9 mouse cellular contexts compared by ENCODE assay signal in genomic region chr15:89556401-89557178, GRCm38 (mm10). TPM values are rescaled to one million over a fixed set of nuclear protein-coding genes. Genes with fewer than 3 reads are reported as not detected.
DNase-seq lines count a peak whose midpoint lies in the region; ATAC-seq and TF ChIP-seq lines count a peak whose summit lies in the region.
"Had no signal": no experiment of that assay in that cellular context is flagged by ENCODE, and none has a peak within 500 bp of the region (broad histone marks: within the 10 kb centered on the region; RNA-seq: fewer than 3 reads in every experiment).

No protein-coding gene starts in this region.

- H3K27ac ChIP-seq in intestine, postnatal 0 days (ENCODE audit: low read depth, low read length): no peak overlapping the region
- H3K27ac ChIP-seq in stomach, postnatal 0 days (replicated peaks): no peak overlapping the region
- no peak overlapping the region for H3K27ac ChIP-seq in thymus, adult 2 months (ENCODE audit: control insufficient read depth, insufficient read depth, low read length)

- H3K4me3 ChIP-seq in megakaryocyte, embryonic 14.5 days (replicated peaks): peak overlapping the region; percentile 64
- H3K4me3 ChIP-seq in intestine, postnatal 0 days (ENCODE audit: low read depth, low read length): no peak overlapping the region
- no peak overlapping the region for H3K4me3 ChIP-seq in stomach, postnatal 0 days (ENCODE audit: low read depth, low read length)
- no peak overlapping the region for H3K4me3 ChIP-seq in thymus, adult 2 months (ENCODE audit: control insufficient read depth, insufficient read depth, low read length)
- H3K4me3 ChIP-seq: myocyte had no signal

- H3K4me2 ChIP-seq in intestine, postnatal 0 days (replicated peaks; ENCODE audit: low read depth): peak overlapping the region; percentile 27; the same call in 1 of the 2 replicates
- peak overlapping the region; percentile 43 for H3K4me2 ChIP-seq in stomach, postnatal 0 days (replicated peaks; ENCODE audit: low read depth)

- TF ChIP-seq EP300 in stomach, postnatal 0 days (optimal IDR thresholded peaks at IDR 0.05): no peak

- WGBS in intestine, postnatal 0 days: 38% methylated on average over 23 of the region's 23 CpGs
- 46% methylated on average over 23 of the region's 23 CpGs for WGBS in stomach, postnatal 0 days
- WGBS in thymus, adult 2 months: 92% methylated on average over 23 of the region's 23 CpGs

- no peaks in the 10 kb centered on the region for H3K9me3 ChIP-seq in megakaryocyte, embryonic 14.5 days
- no peaks in the 10 kb centered on the region for H3K9me3 ChIP-seq in intestine, postnatal 0 days (ENCODE audit: control insufficient read depth)
- no peaks in the 10 kb centered on the region for H3K9me3 ChIP-seq in stomach, postnatal 0 days (ENCODE audit: control insufficient read depth, low read length)

- no peaks in the 10 kb centered on the region for H3K27me3 ChIP-seq in megakaryocyte, embryonic 14.5 days (replicated peaks)
- peaks cover 21% of the 10 kb centered on the region for H3K27me3 ChIP-seq in intestine, postnatal 0 days (replicated peaks; ENCODE audit: control insufficient read depth, insufficient read depth, low read length)
- no peaks in the 10 kb centered on the region for H3K27me3 ChIP-seq in stomach, postnatal 0 days (ENCODE audit: control insufficient read depth, insufficient read depth, low read length)
- H3K27me3 ChIP-seq in thymus, adult 2 months (ENCODE audit: control insufficient read depth, insufficient read depth, low read length): no peaks in the 10 kb centered on the region

- no peak for ATAC-seq in megakaryocyte, adult 5-6 weeks (ENCODE audit: poor library complexity, severe bottlenecking)
- no peak for ATAC-seq in intestine, postnatal 0 days
- ATAC-seq in stomach, postnatal 0 days (ENCODE audit: low FRiP score, low TSS enrichment): peak; percentile 15; the same call in 1 of the 2 replicates
- ATAC-seq in erythroblast, adult 5-6 weeks (replicated peaks; ENCODE audit: low FRiP score, poor library complexity, severe bottlenecking): no peak

- TF ChIP-seq POLR2A in thymus, adult 2 months (IDR thresholded peaks at IDR 0.05; ENCODE audit: control insufficient read depth, extremely low read depth, insufficient read depth, low read length, poor library complexity): no peak

- peak; percentile 52 for TF ChIP-seq CTCF in intestine, postnatal 0 days (IDR thresholded peaks at IDR 0.05; ENCODE audit: low read depth)
- peak; percentile 57 for TF ChIP-seq CTCF in stomach, postnatal 0 days (IDR thresholded peaks at IDR 0.05; ENCODE audit: low read depth)
- TF ChIP-seq CTCF in thymus, adult 2 months (IDR thresholded peaks at IDR 0.05; ENCODE audit: borderline replicate concordance, control insufficient read depth, extremely low read depth, insufficient read depth, low read length, poor library complexity): no peak

- H3K4me1 ChIP-seq in megakaryocyte, embryonic 14.5 days: peaks cover 45% of the 10 kb centered on the region
- no peaks in the 10 kb centered on the region for H3K4me1 ChIP-seq in intestine, postnatal 0 days (replicated peaks; ENCODE audit: control insufficient read depth, insufficient read depth, low read length)
- H3K4me1 ChIP-seq in stomach, postnatal 0 days (replicated peaks; ENCODE audit: control insufficient read depth, insufficient read depth): no peaks in the 10 kb centered on the region; the same call in 1 of the 2 replicates
- no peaks in the 10 kb centered on the region for H3K4me1 ChIP-seq in thymus, adult 2 months (replicated peaks; ENCODE audit: control insufficient read depth, insufficient read depth, low read length)

- peak; percentile 52 for DNase-seq in cerebellum, adult 11-12 months
- no peak for DNase-seq in cerebellum, postnatal 4 days (ENCODE audit: low spot score in 2 of 2)
- peak; percentile 43 for DNase-seq in stomach, postnatal 0 days (ENCODE audit: low spot score)
- no peak for DNase-seq in thymus, adult 2 months

- H3K36me3 ChIP-seq in megakaryocyte, embryonic 14.5 days (replicated peaks; ENCODE audit: low read length): peaks cover 90% of the 10 kb centered on the region
- H3K36me3 ChIP-seq in intestine, postnatal 0 days (ENCODE audit: control insufficient read depth, insufficient read depth): no peaks in the 10 kb centered on the region; the same call in 1 of the 2 replicates
- no peaks in the 10 kb centered on the region for H3K36me3 ChIP-seq in stomach, postnatal 0 days (ENCODE audit: control insufficient read depth, insufficient read depth, low read length)
- H3K36me3 ChIP-seq in thymus, adult 2 months (ENCODE audit: control insufficient read depth, insufficient read depth, low read length): no peaks in the 10 kb centered on the region

- no peak overlapping the region for H3K9ac ChIP-seq in intestine, postnatal 0 days (ENCODE audit: low read depth, low read length)
- no peak overlapping the region for H3K9ac ChIP-seq in stomach, postnatal 0 days (ENCODE audit: low read length)

RNA-seq across cellular contexts. Expression of gene Acr, which starts 11.5 kb away (rescaled TPM):
- polyA plus RNA-seq in megakaryocyte, embryonic 14.5 days (2012; ENCODE audit: insufficient read depth, low replicate concordance): 0.49 and 3.0 TPM in 2 replicates
- not detected in 2 replicates for total RNA-seq in megakaryocyte, adult 5-6 weeks (2015)
- total RNA-seq in megakaryocyte, adult 5-6 weeks (2017): not detected in 2 replicates
- polyA plus RNA-seq in intestine, postnatal 0 days (2015; fragmentation: Nextera tagmentation; extraction: Ambion mirVana): 0.10 and 0.14 TPM in 2 replicates
- polyA plus RNA-seq in stomach, postnatal 0 days (2015; fragmentation: Nextera tagmentation; extraction: Ambion mirVana): 0.08 TPM in 1 of 2 replicates, not detected in the other
- 0.15 and 0.16 TPM in 2 replicates for polyA plus RNA-seq in thymus, adult 2 months (2012; rRNA removed)
- total RNA-seq in erythroblast, adult 5-6 weeks (2015; ENCODE audit: low replicate concordance): not detected in 2 replicates
- total RNA-seq in erythroblast, adult 5-6 weeks (2017; ENCODE audit: low replicate concordance): not detected in 2 replicates
- polyA plus RNA-seq: myocyte had no signal

RNA-seq across cellular contexts. Expression of gene Rabl2, which starts 35.1 kb away (rescaled TPM):
- polyA plus RNA-seq in megakaryocyte, embryonic 14.5 days (2012; ENCODE audit: insufficient read depth, low replicate concordance): 15.1 TPM in 1 of 2 replicates, not detected in the other
- total RNA-seq in megakaryocyte, adult 5-6 weeks (2015): 2.7 and 5.0 TPM in 2 replicates
- total RNA-seq in megakaryocyte, adult 5-6 weeks (2017): 1.1 and 1.6 TPM in 2 replicates
- polyA plus RNA-seq in intestine, postnatal 0 days (2015; fragmentation: Nextera tagmentation; extraction: Ambion mirVana): 7.1 and 7.6 TPM in 2 replicates
- polyA plus RNA-seq in stomach, postnatal 0 days (2015; fragmentation: Nextera tagmentation; extraction: Ambion mirVana): 13.4 and 14.2 TPM in 2 replicates
- polyA plus RNA-seq in thymus, adult 2 months (2012; rRNA removed): 9.6 and 10.2 TPM in 2 replicates
- 0.84 and 5.0 TPM in 2 replicates for total RNA-seq in erythroblast, adult 5-6 weeks (2015; ENCODE audit: low replicate concordance)
- 4.5 and 5.6 TPM in 2 replicates for total RNA-seq in erythroblast, adult 5-6 weeks (2017; ENCODE audit: low replicate concordance)

RNA-seq across cellular contexts. Expression of gene Shank3, which starts 57.2 kb away (rescaled TPM):
- 37.4 and 85.0 TPM in 2 replicates for polyA plus RNA-seq in megakaryocyte, embryonic 14.5 days (2012; ENCODE audit: insufficient read depth, low replicate concordance)
- total RNA-seq in megakaryocyte, adult 5-6 weeks (2015): 0.09 and 0.11 TPM in 2 replicates
- not detected in 2 replicates for total RNA-seq in megakaryocyte, adult 5-6 weeks (2017)
- 0.51 and 0.73 TPM in 2 replicates for polyA plus RNA-seq in intestine, postnatal 0 days (2015; fragmentation: Nextera tagmentation; extraction: Ambion mirVana)
- 0.35 and 0.40 TPM in 2 replicates for polyA plus RNA-seq in stomach, postnatal 0 days (2015; fragmentation: Nextera tagmentation; extraction: Ambion mirVana)
- 6.8 and 8.2 TPM in 2 replicates for polyA plus RNA-seq in thymus, adult 2 months (2012; rRNA removed)
- total RNA-seq in erythroblast, adult 5-6 weeks (2015; ENCODE audit: low replicate concordance): 0.63 and 0.77 TPM in 2 replicates
- 0.98 and 1.0 TPM in 2 replicates for total RNA-seq in erythroblast, adult 5-6 weeks (2017; ENCODE audit: low replicate concordance)

Comparison
In these comparisons a context has a peak if more than half of its experiments do, and no peak if none do; other contexts are left out.
1. DNase-seq: peak in cerebellum, adult 11-12 months (single experiment) and stomach, postnatal 0 days (single experiment); none in cerebellum, postnatal 4 days (0 of 2) and thymus, adult 2 months (single experiment).